Mouse (Mus musculus) gastrocnemius, adult 18-20 months (tissue): ENCODE results near the gene Foxb2. TPM values are rescaled to one million over a fixed set of nuclear protein-coding genes. Genes with fewer than 3 reads are reported as not detected.
"Not testable (repeated sequence)": the region's sequence is repeated elsewhere in the genome, so short reads cannot be mapped to it uniquely, and the experiment has no call there.

Source experiments
- DNase-seq: peaks from one replicate; pipeline ENCODE4 v3.0.0; 2021; ENCODE audit warnings: low spot score
- long read RNA-seq, 2 experiments: library from polyadenylated mRNA; stranded (forward); transcript quantifications; one replicate each; pipeline ENCODE4 v2.0.0; 2021
- total RNA-seq, 2 experiments: library from RNA; stranded (reverse); gene quantifications; 2 replicates each; pipeline ENCODE4 v1.2.3; 2021

The Foxb2 gene
- not detected for total RNA-seq
- long read RNA-seq, experiment 1 = 0 reads
- long read RNA-seq, experiment 2 = 0 reads

DNA sequence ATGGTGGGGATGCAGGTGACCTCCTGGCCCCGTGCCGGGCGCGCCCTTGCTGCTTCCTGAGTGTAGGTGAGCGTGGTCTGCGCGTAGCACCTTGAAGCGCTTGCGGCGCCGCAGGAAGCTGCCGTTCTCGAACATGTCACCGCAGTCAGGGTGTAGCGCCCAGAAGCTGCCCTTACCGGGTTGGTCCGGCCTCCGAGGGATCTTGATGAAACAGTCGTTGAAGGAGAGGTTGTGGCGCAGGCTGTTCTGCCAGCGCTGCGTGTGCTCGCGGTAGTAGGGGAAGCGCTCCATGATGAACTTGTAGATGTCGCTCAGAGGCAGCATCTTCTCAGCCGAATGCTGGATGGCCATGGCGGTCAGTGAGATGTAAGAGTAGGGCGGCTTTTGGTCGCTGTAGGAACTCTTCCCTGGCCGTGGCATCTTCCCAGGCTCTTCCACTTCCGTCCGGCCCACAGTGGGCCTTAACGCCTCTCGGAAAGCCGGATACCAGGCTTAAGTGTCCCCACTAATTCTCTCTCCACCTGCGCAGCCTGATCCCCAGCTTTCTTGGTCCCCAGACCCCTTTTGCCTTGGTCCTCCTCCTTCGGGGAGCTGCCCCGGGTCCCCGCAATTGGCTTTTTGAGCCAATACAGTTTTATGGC lies at the start of gene Foxb2:
TSS of gene Foxb2 (minus strand) at position 585 of the 641 bp plus-strand sequence.
- no peak for DNase-seq

- no peak for DNase-seq
Measured at GRCm38 (mm10) chr19:16911507-16911906, 37.9 kb upstream of the Foxb2 start.

DNA sequence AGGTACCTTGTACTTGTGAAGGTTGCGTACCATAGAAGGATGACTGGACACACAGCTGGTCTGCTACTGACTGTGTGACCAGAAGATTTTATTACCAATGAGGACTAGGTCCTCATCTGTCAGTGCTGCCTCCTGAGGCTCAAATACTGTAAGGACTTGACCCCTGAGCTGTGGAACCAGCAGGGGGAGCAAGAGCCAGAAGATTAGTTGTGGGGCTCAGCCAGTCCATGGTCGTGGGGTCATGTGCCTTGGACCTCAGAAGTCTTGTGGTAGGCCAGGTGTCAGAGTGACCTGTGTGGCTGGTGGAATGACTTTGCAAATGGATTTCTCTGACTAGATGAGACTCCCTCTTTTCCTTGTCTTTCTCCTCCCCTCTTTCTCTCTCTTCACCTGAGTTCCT lies 29.5 kb upstream of the Foxb2 start:
- peak; percentile 13 for DNase-seq

- no peak for DNase-seq
Measured at GRCm38 (mm10) chr19:16899716-16900115, 26.1 kb upstream of the Foxb2 start.

DNA sequence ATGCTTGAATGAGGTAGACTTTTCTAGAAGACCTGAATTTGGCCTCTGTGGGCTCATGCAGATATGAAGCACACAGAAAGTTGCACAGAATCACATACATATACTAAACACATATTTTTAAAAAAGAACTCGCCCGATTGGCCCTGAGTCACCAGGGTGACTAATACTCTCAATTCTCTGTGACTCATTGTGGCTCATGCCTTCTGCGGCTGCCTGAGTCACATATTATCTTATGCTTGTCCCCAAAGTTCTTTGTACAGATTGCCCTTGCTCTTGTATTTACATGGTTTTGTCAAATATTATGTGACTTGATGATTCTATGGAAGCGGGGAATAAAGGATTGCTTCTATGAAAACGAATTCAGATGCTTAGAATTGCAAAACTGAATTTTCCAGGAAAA lies 25.0 kb upstream of the Foxb2 start:
- DNase-seq = no peak

DNA sequence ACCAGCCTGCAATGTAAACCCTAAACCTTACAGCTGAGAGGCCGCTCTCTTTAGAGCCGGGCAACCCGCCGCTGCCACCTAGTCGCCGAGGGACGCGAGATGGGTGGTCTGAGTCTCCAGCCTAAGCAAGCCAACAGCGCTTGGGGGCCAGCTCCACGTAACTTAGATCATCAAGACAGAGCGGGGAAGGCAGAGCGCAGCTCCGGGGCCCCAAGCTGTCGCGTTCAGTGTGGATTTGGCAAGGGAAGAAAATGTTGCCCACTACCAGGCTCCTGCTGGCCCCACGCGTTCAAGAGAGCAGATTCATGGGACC lies 2.8 kb upstream of the Foxb2 start:
- DNase-seq = no peak

DNA sequence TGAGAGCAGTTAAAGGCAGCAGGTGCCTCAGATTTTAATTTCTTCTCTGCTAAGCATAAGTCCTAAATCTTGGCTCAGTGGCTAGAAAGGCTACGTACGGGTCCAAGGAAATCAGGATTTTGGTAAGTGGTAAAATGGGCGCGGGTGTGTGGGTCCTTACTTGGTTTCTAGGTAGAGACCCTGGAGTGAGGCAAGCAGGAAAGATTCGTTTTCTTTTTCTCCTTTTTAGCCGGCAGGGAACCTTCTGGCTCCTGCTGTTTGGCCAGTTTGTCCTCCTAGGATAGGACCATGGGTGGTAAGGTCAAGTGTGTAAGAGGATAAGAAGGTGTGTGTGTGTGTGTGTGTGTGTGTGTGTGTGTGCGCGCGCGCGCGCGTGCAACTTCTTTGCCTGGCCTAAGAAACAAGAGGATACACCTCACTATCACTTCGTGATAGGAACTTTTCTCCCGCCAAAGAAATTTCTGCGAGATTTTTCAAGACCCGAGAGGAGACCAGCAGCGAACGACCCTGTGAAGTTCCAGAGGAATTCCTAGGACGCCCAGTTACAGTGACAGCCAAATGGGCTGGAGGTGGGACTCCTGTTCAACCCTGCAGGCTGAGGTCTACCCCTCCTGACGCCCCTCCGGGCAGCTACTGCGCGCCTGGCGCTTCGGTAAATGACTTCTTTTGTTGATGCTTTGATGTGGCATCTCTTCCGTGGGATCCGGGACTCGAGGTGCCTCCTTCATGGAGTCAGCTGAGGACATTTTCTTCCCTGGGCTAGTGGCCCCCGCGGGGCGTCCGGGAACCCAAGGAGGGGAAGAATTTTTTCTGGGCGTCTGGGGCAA lies 2.2 kb upstream of the Foxb2 start:
- DNase-seq = no peak

DNA sequence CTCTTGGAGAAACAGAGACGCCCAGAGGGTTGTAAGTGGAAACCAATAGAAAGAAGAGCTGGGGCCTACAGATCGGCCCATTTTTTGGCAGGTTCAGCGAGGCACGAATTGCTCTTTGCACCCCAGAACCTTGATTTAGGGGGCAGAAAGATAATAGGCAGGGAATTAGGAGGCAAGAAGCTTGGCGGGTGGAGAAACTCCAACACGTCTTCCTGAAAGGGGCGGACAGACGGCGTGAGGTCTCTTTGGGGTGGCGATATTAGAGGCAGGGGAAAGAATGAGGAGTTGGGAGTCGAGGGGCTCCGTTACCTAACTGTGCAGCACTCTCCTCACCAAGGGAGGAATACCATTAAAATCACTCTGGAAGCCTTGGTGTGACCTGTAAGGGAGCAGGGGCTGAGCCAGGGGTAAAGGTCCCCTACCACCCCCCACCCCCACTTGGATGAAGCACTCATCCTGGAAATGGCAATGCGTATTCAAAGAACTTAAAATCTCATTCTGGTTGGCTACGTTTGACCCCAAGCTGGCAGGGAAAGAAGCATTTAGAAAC lies 1.5 kb upstream of the Foxb2 start:
- no peak for DNase-seq

- no peak for DNase-seq
Measured at GRCm38 (mm10) chr19:16873942-16874861, 597 bp upstream of the Foxb2 start.

GRCm38 (mm10) chr19:16872331-16873180 lies 1.0 kb downstream of the Foxb2 start:
- no peak for DNase-seq

- DNase-seq = no peak
Measured at GRCm38 (mm10) chr19:16871192-16871760, 2.3 kb downstream of the Foxb2 start.

- DNase-seq = no peak
Measured at GRCm38 (mm10) chr19:16870501-16871191, 3.0 kb downstream of the Foxb2 start.

DNA sequence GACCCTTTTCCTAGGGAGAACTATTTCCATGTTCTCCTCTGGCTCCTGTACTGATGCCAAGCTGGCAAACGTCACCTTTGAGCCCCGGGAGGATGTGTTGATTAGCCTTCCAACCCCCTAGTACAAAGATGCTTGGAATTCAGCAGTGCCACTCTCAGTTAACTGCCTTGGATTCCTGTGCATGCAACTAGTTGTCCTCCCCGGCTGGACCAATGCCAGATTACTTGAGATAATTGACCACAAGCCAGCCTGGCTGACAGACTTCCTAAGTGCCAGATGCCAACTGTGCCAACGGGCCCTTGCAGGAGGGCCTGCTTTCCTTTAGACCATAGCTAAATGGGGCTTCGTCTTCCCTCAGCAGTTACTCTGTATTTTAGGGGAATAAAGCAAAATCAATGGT lies 5.1 kb downstream of the Foxb2 start:
- DNase-seq = no peak

DNA sequence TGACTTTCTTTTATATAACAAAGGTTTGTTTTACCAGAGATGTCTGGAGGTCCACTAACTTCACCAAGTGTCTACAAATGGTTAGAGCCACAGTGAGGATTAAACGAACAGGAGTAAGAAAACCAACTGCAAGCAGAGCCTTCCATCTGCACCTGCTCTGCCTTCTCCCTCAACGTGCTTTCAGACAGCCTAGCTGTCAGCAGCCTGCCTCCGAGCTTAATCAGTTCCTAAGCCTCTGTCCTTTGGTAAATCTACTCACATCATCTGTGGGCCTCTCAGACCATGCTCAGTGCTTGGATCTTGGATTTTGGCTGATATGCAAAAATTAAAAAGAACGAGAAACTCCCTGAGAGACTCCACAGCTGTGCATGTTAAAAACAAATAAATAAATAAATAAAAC lies 15.0 kb downstream of the Foxb2 start:
- DNase-seq = no peak

DNA sequence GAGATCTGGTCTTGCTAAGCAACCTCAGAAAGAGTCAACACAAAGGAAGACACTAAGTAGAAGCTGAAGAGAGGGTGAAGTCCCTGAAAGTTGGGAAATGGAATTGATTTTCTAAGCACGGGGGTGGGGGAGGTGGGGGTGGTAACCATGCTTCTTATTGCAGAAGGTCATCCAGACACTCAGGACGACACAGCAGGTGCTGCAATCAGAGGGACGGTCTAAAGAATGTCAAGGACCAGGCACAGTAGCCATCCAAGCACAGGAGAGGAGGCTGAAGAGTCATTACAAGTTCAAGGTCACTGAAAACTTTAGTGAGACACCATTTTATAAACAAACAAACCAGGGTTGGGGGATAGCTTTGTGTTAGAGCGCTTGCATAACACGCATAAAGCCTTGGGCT lies 16.9 kb downstream of the Foxb2 start:
- no peak for DNase-seq

DNA sequence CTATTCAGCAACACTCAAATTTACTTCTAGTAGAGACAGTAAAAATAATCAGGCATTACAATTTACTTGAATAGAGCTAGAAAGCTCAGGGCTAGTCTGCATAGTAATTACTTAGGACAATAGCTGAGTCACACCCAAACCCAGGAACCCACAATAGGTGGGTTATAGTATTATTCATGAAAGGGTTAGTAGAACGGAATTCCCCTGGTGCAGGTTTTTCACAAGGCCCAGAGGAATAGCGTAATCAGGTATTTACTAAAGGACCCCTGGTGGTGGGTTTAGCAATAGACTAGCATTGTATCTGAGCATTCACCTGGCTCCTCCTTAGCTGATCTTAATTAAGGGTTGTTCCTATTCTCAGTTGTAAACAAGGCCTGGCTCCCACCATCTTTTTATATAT lies 29.5 kb downstream of the Foxb2 start:
- not testable (repeated sequence) for DNase-seq

- DNase-seq = no peak
Measured at GRCm38 (mm10) chr19:16841516-16842249, 31.9 kb downstream of the Foxb2 start.

DNA sequence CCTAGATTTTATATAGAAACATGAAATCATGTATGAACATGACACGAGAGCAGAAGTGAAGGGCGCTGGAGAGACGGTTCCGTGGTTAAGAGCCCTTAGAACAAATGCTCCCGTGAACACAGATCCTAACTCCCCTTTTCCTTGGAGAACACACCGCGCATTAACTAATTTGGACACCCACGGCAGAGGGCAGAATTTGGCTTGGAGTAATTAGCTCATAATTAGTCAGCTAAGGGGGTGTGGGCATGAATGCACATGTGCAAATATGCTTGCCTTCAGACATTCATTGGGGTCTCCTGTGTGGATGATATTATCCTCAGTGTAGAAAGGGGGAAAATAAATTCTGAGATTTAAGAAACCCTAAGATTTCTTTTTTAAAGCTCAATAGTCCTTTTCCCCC lies 32.6 kb downstream of the Foxb2 start:
- DNase-seq = no peak

DNA sequence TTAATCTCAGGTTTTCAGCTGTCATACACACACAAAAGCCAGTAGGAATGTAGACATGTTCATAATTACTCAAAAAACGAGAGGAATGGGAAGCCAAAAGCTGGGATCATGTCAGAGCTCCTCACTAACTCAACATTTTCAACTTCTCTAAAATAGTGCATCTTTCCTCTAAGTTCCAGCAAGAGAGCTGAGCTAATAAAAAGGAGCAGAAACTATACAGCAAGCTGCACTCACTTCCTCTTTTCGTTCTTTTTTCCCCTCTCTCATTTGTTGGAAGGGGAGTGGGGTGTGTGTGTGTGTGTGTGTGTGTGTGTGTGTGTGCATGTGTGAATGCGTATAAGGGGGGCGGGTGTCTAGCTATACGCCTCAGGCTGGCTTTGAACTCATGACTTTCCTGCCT lies 45.9 kb downstream of the Foxb2 start:
- no peak for DNase-seq
